Mouse (Mus musculus): ENCODE data around the gene Ttc24. TPM values are rescaled to one million over a fixed set of nuclear protein-coding genes. Genes with fewer than 3 reads are reported as not detected.

Ttc24 gene
- polyA plus RNA-seq, 1 experiment from 2014 or later = not detected

DNA sequence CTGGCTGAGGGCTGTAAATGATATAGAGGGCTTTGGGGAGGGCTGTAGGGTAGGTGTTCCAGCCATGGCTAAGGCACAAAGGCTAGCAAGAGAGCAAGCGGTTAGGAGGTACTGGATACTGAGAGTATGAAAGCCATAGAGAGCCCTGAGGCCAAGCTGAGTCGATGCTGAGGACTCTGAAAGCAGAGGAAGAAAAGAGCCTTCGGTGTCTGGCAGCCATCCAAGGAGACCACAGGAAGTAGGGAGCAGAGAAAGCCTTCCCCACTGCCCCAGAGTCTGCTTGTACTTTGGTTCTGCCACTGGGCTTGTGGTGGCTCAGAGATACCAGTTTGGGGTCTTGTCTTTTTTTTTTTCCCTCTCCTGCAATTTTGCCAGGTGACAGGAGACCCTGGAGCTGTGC lies 22.1 kb upstream of the Ttc24 start:
- no peaks in the 10 kb centered on the region for H3K4me1 ChIP-seq (replicated peaks; ENCODE audit: control insufficient read depth, insufficient read depth)
- H3K27ac ChIP-seq (replicated peaks) = no peak overlapping the region
- WGBS = 65% methylated on average over 3 of the region's 3 CpGs
- no peak for TF ChIP-seq CTCF (IDR thresholded peaks at IDR 0.05; ENCODE audit: low read depth)
- TF ChIP-seq EP300 (optimal IDR thresholded peaks at IDR 0.05) = no peak
- H3K4me3 ChIP-seq (ENCODE audit: low read depth, low read length) = no peak overlapping the region
- no peaks in the 10 kb centered on the region for H3K9me3 ChIP-seq (ENCODE audit: control insufficient read depth, low read length)
- DNase-seq (ENCODE audit: low spot score) = no peak
- H3K36me3 ChIP-seq (ENCODE audit: control insufficient read depth, insufficient read depth, low read length) = peaks cover 12% of the 10 kb centered on the region
- no peak for ATAC-seq (ENCODE audit: low FRiP score, low TSS enrichment)
- H3K4me2 ChIP-seq (replicated peaks; ENCODE audit: low read depth) = no peak overlapping the region
- H3K9ac ChIP-seq (ENCODE audit: low read length) = no peak overlapping the region
- H3K27me3 ChIP-seq (ENCODE audit: control insufficient read depth, insufficient read depth, low read length) = no peaks in the 10 kb centered on the region

- Histone ChIP-seq H3K27ac (replicated peaks) (no peak overlapping the region), H3K4me2 (replicated peaks; ENCODE audit: low read depth) (no peak overlapping the region), H3K36me3 (ENCODE audit: control insufficient read depth, insufficient read depth, low read length) (peaks cover 17% of the 10 kb centered on the region; the same call in 1 of the 2 replicates), H3K4me3 (ENCODE audit: low read depth, low read length) (no peak overlapping the region), H3K9ac (ENCODE audit: low read length) (no peak overlapping the region), H3K9me3 (ENCODE audit: control insufficient read depth, low read length) (no peaks in the 10 kb centered on the region), H3K4me1 (replicated peaks; ENCODE audit: control insufficient read depth, insufficient read depth) (no peaks in the 10 kb centered on the region), H3K27me3 (ENCODE audit: control insufficient read depth, insufficient read depth, low read length) (no peaks in the 10 kb centered on the region)
- 80% methylated on average over 6 of the region's 6 CpGs for WGBS
- DNase-seq (ENCODE audit: low spot score) (no peak), ATAC-seq (ENCODE audit: low FRiP score, low TSS enrichment) (no peak)
- TF ChIP-seq EP300 (optimal IDR thresholded peaks at IDR 0.05) (no peak), CTCF (IDR thresholded peaks at IDR 0.05; ENCODE audit: low read depth) (no peak)
Observed at GRCm38 (mm10) chr3:88097666-88098065, 19.6 kb upstream of the Ttc24 start.

- H3K36me3 ChIP-seq (ENCODE audit: control insufficient read depth, insufficient read depth, low read length) = peaks cover 18% of the 10 kb centered on the region; the same call in 1 of the 2 replicates
Observed at GRCm38 (mm10) chr3:88094126-88094525, 16.0 kb upstream of the Ttc24 start.

DNA sequence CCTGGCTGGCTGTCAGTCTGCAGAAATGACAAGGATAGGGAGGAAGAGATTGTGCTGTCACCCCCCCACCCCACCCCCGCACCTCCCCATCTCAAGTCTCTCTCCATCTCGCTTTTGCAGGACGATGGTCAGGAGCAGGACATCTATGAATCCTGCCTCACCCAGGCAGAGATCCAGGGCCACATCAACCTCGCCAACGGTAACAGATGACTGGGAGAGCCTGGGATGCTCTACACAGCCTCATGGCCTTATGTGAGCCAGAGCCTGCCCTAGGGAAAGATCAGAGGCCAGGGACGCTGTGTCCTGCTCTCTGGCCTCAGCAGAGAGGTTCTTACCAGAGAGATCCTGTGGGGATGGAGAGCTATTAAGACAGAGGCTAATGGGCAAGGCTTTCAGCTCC lies 12.5 kb upstream of the Ttc24 start:
- no peak for ATAC-seq (ENCODE audit: low FRiP score, low TSS enrichment)
- 92% methylated on average over 6 of the region's 6 CpGs for WGBS
- DNase-seq (ENCODE audit: low spot score) = no peak
- Histone ChIP-seq H3K36me3 (ENCODE audit: control insufficient read depth, insufficient read depth, low read length) (peaks cover 15% of the 10 kb centered on the region; the same call in 1 of the 2 replicates), H3K4me1 (replicated peaks; ENCODE audit: control insufficient read depth, insufficient read depth) (no peaks in the 10 kb centered on the region), H3K4me3 (ENCODE audit: low read depth, low read length) (no peak overlapping the region), H3K9ac (ENCODE audit: low read length) (no peak overlapping the region), H3K9me3 (ENCODE audit: control insufficient read depth, low read length) (no peaks in the 10 kb centered on the region), H3K4me2 (replicated peaks; ENCODE audit: low read depth) (no peak overlapping the region), H3K27me3 (ENCODE audit: control insufficient read depth, insufficient read depth, low read length) (no peaks in the 10 kb centered on the region), H3K27ac (replicated peaks) (no peak overlapping the region)
- TF ChIP-seq EP300 (optimal IDR thresholded peaks at IDR 0.05) = no peak
- no peak for TF ChIP-seq CTCF (IDR thresholded peaks at IDR 0.05; ENCODE audit: low read depth)

More at GRCm38 (mm10) chr3:88094126-88094525, 16.0 kb upstream of the Ttc24 start:
- Histone ChIP-seq H3K9me3 (ENCODE audit: control insufficient read depth, low read length) (no peaks in the 10 kb centered on the region), H3K27me3 (ENCODE audit: control insufficient read depth, insufficient read depth, low read length) (no peaks in the 10 kb centered on the region), H3K4me3 (ENCODE audit: low read depth, low read length) (no peak overlapping the region), H3K27ac (replicated peaks) (no peak overlapping the region), H3K9ac (ENCODE audit: low read length) (no peak overlapping the region), H3K4me1 (replicated peaks; ENCODE audit: control insufficient read depth, insufficient read depth) (no peaks in the 10 kb centered on the region), H3K4me2 (replicated peaks; ENCODE audit: low read depth) (no peak overlapping the region)
- TF ChIP-seq CTCF (IDR thresholded peaks at IDR 0.05; ENCODE audit: low read depth) (no peak), EP300 (optimal IDR thresholded peaks at IDR 0.05) (no peak)
- DNase-seq (ENCODE audit: low spot score) = no peak
- WGBS = 89% methylated on average over 5 of the region's 5 CpGs
- ATAC-seq (ENCODE audit: low FRiP score, low TSS enrichment) = no peak

- peaks cover 15% of the 10 kb centered on the region; the same call in 1 of the 2 replicates for H3K36me3 ChIP-seq (ENCODE audit: control insufficient read depth, insufficient read depth, low read length)
- no peak for ATAC-seq (ENCODE audit: low FRiP score, low TSS enrichment)
- no peaks in the 10 kb centered on the region for H3K4me1 ChIP-seq (replicated peaks; ENCODE audit: control insufficient read depth, insufficient read depth)
Observed at GRCm38 (mm10) chr3:88090106-88090505, 12.0 kb upstream of the Ttc24 start.

DNA sequence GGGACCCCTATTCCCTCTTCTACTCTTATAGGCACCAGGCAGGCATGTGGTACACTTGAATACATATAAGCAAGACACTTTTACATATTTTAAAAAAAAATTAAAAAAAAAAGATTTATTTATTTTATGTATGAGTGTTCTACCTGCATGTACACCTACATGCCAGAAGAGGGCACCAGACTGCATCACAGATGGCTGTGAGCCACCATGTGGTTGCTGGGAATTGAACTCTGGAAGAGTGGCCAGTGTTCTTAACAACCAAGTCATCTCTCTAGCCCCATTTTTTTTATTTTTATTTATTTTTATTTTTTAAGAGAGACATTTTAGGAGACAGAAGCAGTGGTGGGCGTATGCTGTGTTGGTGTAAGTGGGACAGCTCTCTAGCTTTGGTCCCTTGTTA lies 9.6 kb upstream of the Ttc24 start:
- WGBS = 96% methylated on average over 1 of the region's 1 CpGs
- DNase-seq (ENCODE audit: low spot score) (no peak), ATAC-seq (ENCODE audit: low FRiP score, low TSS enrichment) (no peak)
- Histone ChIP-seq H3K4me1 (replicated peaks; ENCODE audit: control insufficient read depth, insufficient read depth) (no peaks in the 10 kb centered on the region), H3K4me2 (replicated peaks; ENCODE audit: low read depth) (no peak overlapping the region), H3K9ac (ENCODE audit: low read length) (no peak overlapping the region), H3K36me3 (ENCODE audit: control insufficient read depth, insufficient read depth, low read length) (peaks cover 8% of the 10 kb centered on the region; the same call in 1 of the 2 replicates), H3K27ac (replicated peaks) (no peak overlapping the region), H3K4me3 (ENCODE audit: low read depth, low read length) (no peak overlapping the region), H3K9me3 (ENCODE audit: control insufficient read depth, low read length) (no peaks in the 10 kb centered on the region), H3K27me3 (ENCODE audit: control insufficient read depth, insufficient read depth, low read length) (no peaks in the 10 kb centered on the region)
- TF ChIP-seq CTCF (IDR thresholded peaks at IDR 0.05; ENCODE audit: low read depth) = peak; percentile 82
- TF ChIP-seq EP300 (optimal IDR thresholded peaks at IDR 0.05) = no peak

More at GRCm38 (mm10) chr3:88090106-88090505, 12.0 kb upstream of the Ttc24 start:
- Histone ChIP-seq H3K4me2 (replicated peaks; ENCODE audit: low read depth) (no peak overlapping the region), H3K9me3 (ENCODE audit: control insufficient read depth, low read length) (no peaks in the 10 kb centered on the region), H3K9ac (ENCODE audit: low read length) (no peak overlapping the region), H3K27me3 (ENCODE audit: control insufficient read depth, insufficient read depth, low read length) (no peaks in the 10 kb centered on the region), H3K4me3 (ENCODE audit: low read depth, low read length) (no peak overlapping the region), H3K27ac (replicated peaks) (no peak overlapping the region)
- 90% methylated on average over 7 of the region's 7 CpGs for WGBS
- no peak for DNase-seq (ENCODE audit: low spot score)
- TF ChIP-seq CTCF (IDR thresholded peaks at IDR 0.05; ENCODE audit: low read depth) (no peak), EP300 (optimal IDR thresholded peaks at IDR 0.05) (no peak)
